Mouse (Mus musculus): ENCODE results near the gene Gpd1.

Gene Gpd1

GRCm38 (mm10) chr15:99717386-99718334 is at the start of gene Gpd1:
Gene Gpd1, plus strand, starts transcription at chr15:99717515.
- DNase-seq (ENCODE audit: low read depth): no peak

GRCm38 (mm10) chr15:99667544-99667943 is 49.8 kb upstream of the Gpd1 start:
- DNase-seq (ENCODE audit: low read depth): no peak

GRCm38 (mm10) chr15:99668881-99669280 is 48.4 kb upstream of the Gpd1 start:
- peak; percentile 37 for DNase-seq (ENCODE audit: low read depth)

- DNase-seq (ENCODE audit: low read depth): no peak
Observed at GRCm38 (mm10) chr15:99669392-99669791, 47.9 kb upstream of the Gpd1 start.

- DNase-seq (ENCODE audit: low read depth): no peak
Observed at GRCm38 (mm10) chr15:99670154-99670821, 47.0 kb upstream of the Gpd1 start, which contains the start of gene Asic1. Gene Asic1, plus strand, starts transcription at chr15:99670368.

GRCm38 (mm10) chr15:99670964-99671670 is 46.2 kb upstream of the Gpd1 start:
- DNase-seq (ENCODE audit: low read depth): no peak

GRCm38 (mm10) chr15:99671783-99672182 is 45.5 kb upstream of the Gpd1 start:
- DNase-seq (ENCODE audit: low read depth): no peak

- no peak for DNase-seq (ENCODE audit: low read depth)
Observed at GRCm38 (mm10) chr15:99674866-99675265, 42.4 kb upstream of the Gpd1 start.

- no peak for DNase-seq (ENCODE audit: low read depth)
Observed at GRCm38 (mm10) chr15:99677089-99677488, 40.2 kb upstream of the Gpd1 start.

- no peak for DNase-seq (ENCODE audit: low read depth)
Observed at GRCm38 (mm10) chr15:99678063-99678800, 39.1 kb upstream of the Gpd1 start.

- DNase-seq (ENCODE audit: low read depth): no peak
Observed at GRCm38 (mm10) chr15:99679008-99679407, 38.3 kb upstream of the Gpd1 start.

GRCm38 (mm10) chr15:99682880-99683279 is 34.4 kb upstream of the Gpd1 start:
- DNase-seq (ENCODE audit: low read depth): no peak

- no peak for DNase-seq (ENCODE audit: low read depth)
Observed at GRCm38 (mm10) chr15:99684156-99684555, 33.2 kb upstream of the Gpd1 start.

- DNase-seq (ENCODE audit: low read depth): peak; percentile 40
Observed at GRCm38 (mm10) chr15:99688712-99689111, 28.6 kb upstream of the Gpd1 start.

- DNase-seq (ENCODE audit: low read depth): no peak
Observed at GRCm38 (mm10) chr15:99690924-99691323, 26.4 kb upstream of the Gpd1 start.

- no peak for DNase-seq (ENCODE audit: low read depth)
Observed at GRCm38 (mm10) chr15:99691976-99692375, 25.3 kb upstream of the Gpd1 start.

- DNase-seq (ENCODE audit: low read depth): no peak
Observed at GRCm38 (mm10) chr15:99697309-99697708, 20.0 kb upstream of the Gpd1 start.

- no peak for DNase-seq (ENCODE audit: low read depth)
Observed at GRCm38 (mm10) chr15:99698533-99699085, 18.7 kb upstream of the Gpd1 start.

- DNase-seq (ENCODE audit: low read depth): no peak
Observed at GRCm38 (mm10) chr15:99699715-99700114, 17.6 kb upstream of the Gpd1 start.

GRCm38 (mm10) chr15:99700219-99701106 is 16.9 kb upstream of the Gpd1 start:
- DNase-seq (ENCODE audit: low read depth): no peak

All from fibroblast of lung, adult 2 months (primary cell).